Mouse (Mus musculus) heart, embryonic 12.5 days (tissue): ENCODE data around the gene Zfp148. TPM values are rescaled to one million over a fixed set of nuclear protein-coding genes. Genes with fewer than 3 reads are reported as not detected.
A peak's percentile ranks its signal among the peaks of the same experiment; 100 is the strongest.
"Not testable (repeated sequence)": the region's sequence is repeated elsewhere in the genome, so short reads cannot be mapped to it uniquely, and the experiment has no call there.

Experiments
- ATAC-seq: fragments of 200-750 bp; cut with Nextera tagmentation; 2 replicates; pipeline ENCODE4 v1.8.0; 2017; ENCODE audit warnings: moderate TSS enrichment, moderate library complexity; ENCODE audit not compliant: insufficient number of reproducible peaks, low FRiP score
- H3K27ac ChIP-seq: fragments of 300-500 bp; sonication (generic); 2 replicates; pipeline ENCODE4 v1.5.1; 2016; ENCODE audit warnings: mild to moderate bottlenecking, moderate library complexity; ENCODE audit not compliant: poor library complexity, severe bottlenecking
- H3K27me3 ChIP-seq: fragments of 300-500 bp; sonication (generic); replicated peaks from 2 replicates; pipeline ENCODE4 v1.6.1; 2016; ENCODE audit warnings: mild to moderate bottlenecking, moderate library complexity
- H3K36me3 ChIP-seq: fragments of 300-500 bp; sonication (generic); 2 replicates; pipeline ENCODE4 v1.6.1; 2016; ENCODE audit warnings: mild to moderate bottlenecking, moderate library complexity
- H3K4me1 ChIP-seq: fragments of 300-500 bp; sonication (generic); replicated peaks from 2 replicates; pipeline ENCODE4 v1.6.1; 2016; ENCODE audit warnings: mild to moderate bottlenecking
- H3K4me2 ChIP-seq: fragments of 300-500 bp; sonication (generic); 2 replicates; pipeline ENCODE4 v1.6.1; 2016; ENCODE audit warnings: mild to moderate bottlenecking, moderate library complexity
- H3K4me3 ChIP-seq: fragments of 300-500 bp; sonication (generic); 2 replicates; pipeline ENCODE4 v1.5.1; 2016; ENCODE audit warnings: mild to moderate bottlenecking
- H3K9ac ChIP-seq: fragments of 300-500 bp; sonication (generic); 2 replicates; pipeline ENCODE4 v1.6.1; 2016; ENCODE audit warnings: mild to moderate bottlenecking, moderate library complexity
- H3K9me3 ChIP-seq: fragments of 300-500 bp; sonication (generic); replicated peaks from 2 replicates; pipeline ENCODE4 v1.6.1; 2016; ENCODE audit warnings: mild to moderate bottlenecking, moderate library complexity
- WGBS: fragments of 180-500 bp; shearing (Covaris S2); methylation state at CpG from one replicate; pipeline ENCODE4 v1.1.7; 2016; 5-methylcytosine and 5-hydroxymethylcytosine counted together
- polyA plus RNA-seq: library from polyadenylated mRNA; unstranded; fragments of >200 nt; fragmentation: Nextera tagmentation; extraction: Ambion mirVana; gene quantifications from 2 replicates; pipeline ENCODE4 v1.2.1, GENCODE M21; 2016

The Zfp148 gene
- polyA plus RNA-seq, 1 experiment from 2014 or later, result 46.5 TPM

DNA sequence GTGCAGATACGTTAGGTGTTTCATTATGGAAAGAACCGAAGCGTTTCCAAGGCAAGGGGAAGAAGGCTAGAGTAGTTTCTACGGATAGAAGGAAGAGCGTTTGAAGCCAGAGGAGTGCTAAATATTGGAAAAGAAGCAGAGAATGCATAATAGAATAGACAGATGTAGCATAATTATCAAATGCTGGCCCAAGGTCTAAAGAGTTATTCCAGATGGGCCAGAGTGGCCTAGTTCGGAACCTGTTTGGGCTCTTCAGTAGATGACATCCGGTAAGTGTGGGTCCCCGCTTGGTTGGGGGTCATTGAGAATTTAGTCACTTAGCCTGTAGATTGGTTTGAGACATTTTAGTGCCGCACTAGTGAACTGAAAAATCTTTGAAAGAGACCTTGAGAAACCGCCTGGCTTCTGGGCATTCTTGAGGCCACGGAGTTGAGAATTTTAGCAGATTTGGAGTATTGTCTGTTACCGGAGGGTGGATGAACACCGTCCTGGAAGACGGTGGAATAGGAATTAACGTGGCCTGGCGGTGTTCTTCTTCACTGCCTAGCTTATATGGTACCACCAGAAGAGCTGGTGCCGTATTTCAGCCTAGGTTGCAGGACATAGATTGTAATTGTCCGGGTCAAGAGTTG lies 1.1 kb downstream of the Zfp148 start:
- no peak for ATAC-seq
- H3K9ac ChIP-seq, result peak overlapping the region; percentile 97
- peaks cover 3% of the 10 kb centered on the region; the same call in 1 of the 2 replicates for H3K36me3 ChIP-seq
- WGBS, result 1% methylated on average over 18 of the region's 18 CpGs
- H3K27ac ChIP-seq, result peak overlapping the region; percentile 89
- no peaks in the 10 kb centered on the region for H3K9me3 ChIP-seq
- H3K4me3 ChIP-seq, result peak overlapping the region; percentile 93
- H3K27me3 ChIP-seq, result no peaks in the 10 kb centered on the region
- peak overlapping the region; percentile 93 for H3K4me2 ChIP-seq
- H3K4me1 ChIP-seq, result peaks cover 24% of the 10 kb centered on the region

DNA sequence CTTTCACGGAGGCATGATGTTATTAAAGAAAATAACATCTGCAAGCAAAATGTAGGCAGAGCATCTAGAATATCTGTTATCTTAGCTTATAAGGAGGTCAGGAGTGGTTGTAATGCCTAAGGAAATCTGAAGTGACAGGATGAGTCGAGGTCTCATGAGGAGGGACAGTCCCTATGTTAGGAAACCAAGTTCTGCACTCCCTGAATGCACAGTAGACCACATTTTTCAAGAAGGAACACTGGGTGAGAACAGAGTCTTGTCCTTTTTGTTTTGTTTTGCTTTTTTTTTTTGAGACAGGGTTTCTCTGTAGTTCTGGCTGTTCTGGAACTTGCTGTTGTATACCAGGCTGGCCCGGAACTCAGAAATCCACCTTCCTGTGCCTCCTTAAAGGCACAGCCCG lies 1.7 kb downstream of the Zfp148 start:
- Histone ChIP-seq H3K36me3 (peaks cover 3% of the 10 kb centered on the region; the same call in 1 of the 2 replicates), H3K9me3 (no peaks in the 10 kb centered on the region), H3K27ac (peak overlapping the region; percentile 89), H3K9ac (peak overlapping the region; percentile 97), H3K4me3 (peak overlapping the region; percentile 93), H3K27me3 (no peaks in the 10 kb centered on the region), H3K4me1 (peaks cover 30% of the 10 kb centered on the region), H3K4me2 (peak overlapping the region; percentile 93)
- WGBS, result 32% methylated on average over 4 of the region's 4 CpGs
- ATAC-seq, result no peak

DNA sequence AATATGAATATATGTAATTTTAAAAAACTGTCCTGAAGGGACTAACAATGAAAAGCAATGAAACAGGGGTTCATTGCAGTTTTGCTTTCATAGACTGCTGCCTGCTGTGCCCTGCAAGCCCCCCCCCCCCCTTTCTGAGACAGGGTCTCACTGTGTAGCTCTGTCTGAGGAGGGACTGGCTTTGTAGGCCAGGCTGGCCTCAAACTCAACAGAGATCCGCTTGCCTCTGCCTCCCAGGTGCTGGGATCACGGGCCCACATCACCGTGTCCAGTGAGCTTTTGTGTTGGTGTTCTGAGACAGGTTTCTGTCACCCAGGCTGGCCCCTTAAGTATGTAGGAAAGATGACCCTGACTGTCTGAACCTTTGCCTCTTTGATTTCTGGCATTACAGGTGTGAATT lies 2.9 kb downstream of the Zfp148 start:
- Histone ChIP-seq H3K4me2 (no peak overlapping the region), H3K27ac (no peak overlapping the region), H3K27me3 (no peaks in the 10 kb centered on the region), H3K4me1 (peaks cover 31% of the 10 kb centered on the region), H3K9ac (no peak overlapping the region), H3K4me3 (no peak overlapping the region), H3K9me3 (no peaks in the 10 kb centered on the region), H3K36me3 (0 out of 2 replicates have a peak, but pooled peaks cover 3% of the 10 kb centered on the region)
- ATAC-seq, result no peak
- 92% methylated on average over 3 of the region's 3 CpGs for WGBS

DNA sequence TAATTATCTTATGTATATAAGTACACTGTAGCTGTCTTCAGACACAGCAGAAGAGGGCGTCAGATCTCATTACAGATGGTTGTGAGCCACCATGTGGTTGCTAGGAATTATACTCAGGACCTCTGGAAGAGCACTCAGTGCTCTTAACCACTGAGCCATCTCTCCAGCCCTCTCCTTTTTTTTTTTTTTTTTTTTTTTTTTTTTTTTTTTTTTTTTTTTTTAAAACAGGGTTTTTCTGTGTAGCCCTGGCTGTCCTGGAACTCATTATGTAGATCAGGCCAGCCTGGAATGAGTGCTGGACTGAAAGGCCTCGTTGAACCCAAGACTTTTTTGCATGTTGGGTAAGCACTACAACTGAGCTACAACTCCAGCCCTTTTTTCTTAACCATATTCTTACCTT lies 3.4 kb downstream of the Zfp148 start:
- 84% methylated on average over 2 of the region's 2 CpGs for WGBS

DNA sequence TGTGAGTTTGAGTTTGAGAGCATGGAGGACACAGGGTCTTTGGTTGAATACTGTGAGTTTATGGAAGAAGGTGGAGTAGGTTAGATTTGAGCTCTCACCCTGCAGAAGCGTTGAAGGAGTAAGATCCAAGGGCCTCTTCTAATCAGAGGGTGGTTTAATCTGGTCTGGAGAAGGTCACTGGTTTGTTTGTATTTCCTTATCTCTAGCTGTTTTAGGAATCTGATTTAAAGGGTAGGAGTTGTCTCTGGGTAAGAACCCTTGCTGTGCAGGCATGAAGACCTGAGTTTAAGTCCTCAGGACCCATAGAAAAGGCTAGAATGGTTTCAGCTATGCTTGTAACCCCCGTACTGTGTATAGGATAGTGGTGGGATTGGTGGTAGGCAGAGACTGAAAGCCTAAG lies 6.4 kb downstream of the Zfp148 start:
- no peak overlapping the region for H3K4me3 ChIP-seq
- H3K27me3 ChIP-seq, result no peaks in the 10 kb centered on the region
- no peaks in the 10 kb centered on the region for H3K9me3 ChIP-seq
- H3K4me2 ChIP-seq, result no peak overlapping the region
- peak overlapping the region; percentile 18; the same call in 1 of the 2 replicates for H3K27ac ChIP-seq
- H3K36me3 ChIP-seq, result peaks cover 3% of the 10 kb centered on the region; the same call in 1 of the 2 replicates
- H3K9ac ChIP-seq, result no peak overlapping the region
- ATAC-seq, result no peak
- H3K4me1 ChIP-seq, result peaks cover 24% of the 10 kb centered on the region
- WGBS, result 52% methylated on average over 2 of the region's 2 CpGs

More for the DNA sequence above, 3.4 kb downstream of the Zfp148 start:
- not testable (repeated sequence) for H3K27me3 ChIP-seq, H3K27ac ChIP-seq, H3K4me3 ChIP-seq, H3K4me2 ChIP-seq, H3K9me3 ChIP-seq, H3K36me3 ChIP-seq, H3K9ac ChIP-seq, ATAC-seq
- H3K4me1 ChIP-seq, result peaks cover 31% of the 10 kb centered on the region

DNA sequence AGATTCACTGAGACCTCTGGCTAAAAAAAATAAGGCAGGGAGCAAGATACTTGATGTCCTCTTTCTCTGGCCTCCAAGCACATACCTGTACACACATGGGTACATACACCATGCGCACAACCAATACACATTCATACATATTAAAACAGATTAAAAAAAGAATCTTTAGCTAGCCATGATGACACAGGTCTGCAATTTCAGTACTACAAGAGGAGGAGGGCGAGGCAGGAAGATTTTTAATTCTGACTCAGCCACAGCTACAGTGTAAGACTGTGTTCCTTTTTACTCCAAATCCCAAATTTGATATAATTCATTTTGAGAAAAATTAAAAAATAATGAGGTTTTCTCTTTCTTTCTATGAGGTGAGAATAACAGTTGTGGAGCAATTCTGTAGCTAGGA lies 6.8 kb downstream of the Zfp148 start:
- Histone ChIP-seq H3K27me3 (no peaks in the 10 kb centered on the region), H3K4me1 (peaks cover 20% of the 10 kb centered on the region), H3K36me3 (peaks cover 3% of the 10 kb centered on the region; the same call in 1 of the 2 replicates), H3K27ac (no peak overlapping the region), H3K4me3 (no peak overlapping the region), H3K9me3 (no peaks in the 10 kb centered on the region), H3K9ac (no peak overlapping the region), H3K4me2 (no peak overlapping the region)
- 93% methylated on average over 2 of the region's 2 CpGs for WGBS
- no peak for ATAC-seq

DNA sequence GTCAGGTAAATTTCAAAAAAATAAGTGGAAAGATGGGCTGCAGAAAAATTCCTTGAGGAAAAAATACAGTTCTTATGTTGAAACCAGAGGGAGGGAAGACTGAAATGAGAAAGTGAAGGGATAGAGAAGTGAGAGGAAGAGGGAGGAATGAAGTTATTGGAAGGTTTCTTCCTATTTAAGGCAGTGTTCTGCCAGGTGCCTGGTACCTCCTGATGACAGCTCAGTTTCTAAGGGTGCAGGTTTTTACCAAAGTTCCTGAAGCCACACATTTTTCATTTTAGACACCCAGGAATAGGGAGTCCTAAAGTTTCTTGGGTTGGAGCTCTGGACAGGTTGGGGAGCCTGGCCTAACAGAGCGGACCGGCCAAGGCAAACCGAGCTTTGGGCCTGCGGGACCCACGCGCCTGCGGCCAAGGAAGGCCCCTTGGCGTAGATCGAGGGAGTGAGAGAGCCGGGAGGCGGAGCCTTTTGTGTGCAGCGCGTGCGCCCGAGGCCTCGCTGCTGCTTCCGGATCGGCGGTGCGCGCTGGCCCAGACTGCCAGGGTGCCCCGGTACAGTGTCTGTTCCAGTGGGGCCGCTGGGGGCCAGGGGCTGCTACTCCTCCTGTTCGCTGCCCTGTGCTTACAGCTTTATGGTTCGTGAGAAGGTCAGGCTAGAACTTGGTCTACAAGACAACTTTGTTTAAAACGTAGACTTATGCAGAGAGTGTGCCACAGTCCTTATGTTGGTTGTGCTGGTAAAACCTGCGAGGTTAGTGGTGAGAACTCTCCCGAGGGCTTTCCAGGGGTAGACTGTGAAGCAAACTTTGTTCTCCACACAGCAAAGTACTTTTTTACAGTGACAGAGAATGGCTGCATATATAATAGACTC lies 19.5 kb downstream of the Zfp148 start:
- Histone ChIP-seq H3K27ac (peak overlapping the region; percentile 87), H3K9ac (peak overlapping the region; percentile 70), H3K4me2 (peak overlapping the region; percentile 78), H3K4me1 (peaks cover 28% of the 10 kb centered on the region), H3K4me3 (peak overlapping the region; percentile 50), H3K36me3 (no peaks in the 10 kb centered on the region), H3K9me3 (no peaks in the 10 kb centered on the region), H3K27me3 (no peaks in the 10 kb centered on the region)
- under 1% methylated on average over 28 of the region's 28 CpGs for WGBS
- ATAC-seq, result peak; percentile 86

DNA sequence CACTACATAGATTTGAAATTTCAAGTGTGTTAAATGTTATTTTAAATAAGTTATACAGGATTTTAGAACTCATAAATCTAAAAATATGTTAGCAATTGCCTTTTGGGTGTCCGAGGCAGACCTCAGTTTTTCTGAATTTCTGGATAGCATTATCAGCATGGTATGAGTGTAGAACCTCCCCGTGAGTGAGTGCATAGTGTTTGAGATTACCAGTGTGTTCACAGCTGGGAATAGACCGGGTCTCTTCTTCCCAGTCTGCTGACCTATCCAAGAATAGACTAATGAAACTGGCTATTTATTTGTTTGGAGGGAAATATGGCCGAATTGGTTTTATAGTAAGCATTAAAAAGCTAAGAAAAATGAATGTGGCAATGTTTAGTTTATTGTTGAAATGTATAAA lies 20.3 kb downstream of the Zfp148 start:
- peaks cover 28% of the 10 kb centered on the region for H3K4me1 ChIP-seq
- H3K9ac ChIP-seq, result no peak overlapping the region
- H3K4me3 ChIP-seq, result no peak overlapping the region
- no peak overlapping the region for H3K27ac ChIP-seq
- H3K36me3 ChIP-seq, result no peaks in the 10 kb centered on the region
- ATAC-seq, result no peak
- no peaks in the 10 kb centered on the region for H3K9me3 ChIP-seq
- 18% methylated on average over 4 of the region's 4 CpGs for WGBS
- peak overlapping the region; percentile 45; the same call in 1 of the 2 replicates for H3K4me2 ChIP-seq
- no peaks in the 10 kb centered on the region for H3K27me3 ChIP-seq

DNA sequence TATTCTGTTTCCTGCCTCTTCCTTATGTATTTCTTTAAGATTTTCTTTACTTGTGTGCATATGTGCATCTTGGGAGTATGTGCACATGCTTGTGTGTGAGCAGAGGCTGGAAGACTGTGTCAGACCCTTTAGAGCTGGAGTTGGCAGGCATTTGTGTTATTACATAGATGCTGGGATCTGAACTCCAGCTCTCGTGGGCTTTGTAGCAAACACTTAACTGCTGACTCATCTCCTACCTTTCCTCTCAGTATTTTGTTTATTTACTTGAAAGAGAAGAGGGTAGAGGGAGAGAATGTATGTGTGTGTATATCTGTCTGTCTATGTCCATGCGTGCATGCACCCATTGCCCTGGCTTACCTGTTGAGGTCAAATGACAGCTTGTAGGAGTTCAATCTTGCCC lies 22.6 kb downstream of the Zfp148 start:
- no peaks in the 10 kb centered on the region for H3K36me3 ChIP-seq
- ATAC-seq, result no peak

DNA sequence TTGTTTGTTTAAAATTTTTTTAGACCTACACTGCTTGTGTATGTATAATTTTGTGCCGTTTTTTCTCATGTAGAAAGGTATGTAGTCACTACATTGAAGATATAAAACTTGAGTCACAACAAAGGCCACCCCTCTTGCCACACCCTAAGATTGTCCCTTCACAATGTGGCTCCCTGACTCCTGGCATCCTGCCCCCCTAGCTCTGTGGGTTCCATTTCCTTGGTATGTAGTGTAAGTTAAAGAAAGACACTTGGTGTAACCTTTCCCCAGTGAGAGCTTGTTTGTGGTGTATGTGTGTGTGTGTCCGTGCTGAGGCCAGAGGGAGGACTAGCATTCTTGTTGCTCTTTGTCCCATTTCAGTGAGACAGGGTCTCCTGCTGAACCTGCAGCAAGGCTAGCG lies 23.4 kb downstream of the Zfp148 start:
- H3K9ac ChIP-seq, result no peak overlapping the region
- no peaks in the 10 kb centered on the region for H3K9me3 ChIP-seq
- ATAC-seq, result no peak
- H3K4me1 ChIP-seq, result peaks cover 27% of the 10 kb centered on the region
- WGBS, result 87% methylated on average over 3 of the region's 3 CpGs
- no peak overlapping the region for H3K27ac ChIP-seq
- no peak overlapping the region for H3K4me3 ChIP-seq
- no peak overlapping the region for H3K4me2 ChIP-seq
- H3K27me3 ChIP-seq, result no peaks in the 10 kb centered on the region
- no peaks in the 10 kb centered on the region for H3K36me3 ChIP-seq

More for the DNA sequence above, 22.6 kb downstream of the Zfp148 start:
- H3K4me2 ChIP-seq, result no peak overlapping the region
- 70% methylated on average over 2 of the region's 2 CpGs for WGBS
- no peaks in the 10 kb centered on the region for H3K9me3 ChIP-seq
- H3K27me3 ChIP-seq, result no peaks in the 10 kb centered on the region
- H3K4me3 ChIP-seq, result no peak overlapping the region
- H3K9ac ChIP-seq, result no peak overlapping the region
- H3K27ac ChIP-seq, result no peak overlapping the region
- H3K4me1 ChIP-seq, result peaks cover 28% of the 10 kb centered on the region

DNA sequence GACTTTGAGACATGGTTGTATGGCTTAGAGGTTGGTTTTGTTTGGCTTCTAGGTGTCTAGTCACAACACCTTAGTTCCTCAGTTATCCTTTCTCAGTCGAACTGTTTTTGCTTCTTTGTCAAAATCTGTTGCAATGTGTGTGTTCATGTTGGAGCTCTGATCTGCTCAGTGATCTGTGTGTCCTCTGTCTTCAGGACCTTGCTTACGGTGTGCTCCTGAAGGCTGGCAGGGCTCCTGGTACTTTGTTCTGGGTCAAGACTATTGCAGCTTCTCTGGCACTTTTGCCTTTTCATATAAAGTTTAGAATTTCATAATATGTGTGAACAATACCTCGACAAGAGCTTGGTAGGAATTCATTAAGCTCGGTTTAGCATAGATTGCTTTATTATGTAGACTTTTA lies 24.9 kb downstream of the Zfp148 start:
- WGBS, result 83% methylated on average over 4 of the region's 4 CpGs
- Histone ChIP-seq H3K27ac (no peak overlapping the region), H3K36me3 (no peaks in the 10 kb centered on the region), H3K4me2 (no peak overlapping the region), H3K27me3 (no peaks in the 10 kb centered on the region), H3K4me1 (peaks cover 22% of the 10 kb centered on the region), H3K9ac (no peak overlapping the region), H3K4me3 (no peak overlapping the region), H3K9me3 (no peaks in the 10 kb centered on the region)
- no peak for ATAC-seq
